In the genomic region with DNA sequence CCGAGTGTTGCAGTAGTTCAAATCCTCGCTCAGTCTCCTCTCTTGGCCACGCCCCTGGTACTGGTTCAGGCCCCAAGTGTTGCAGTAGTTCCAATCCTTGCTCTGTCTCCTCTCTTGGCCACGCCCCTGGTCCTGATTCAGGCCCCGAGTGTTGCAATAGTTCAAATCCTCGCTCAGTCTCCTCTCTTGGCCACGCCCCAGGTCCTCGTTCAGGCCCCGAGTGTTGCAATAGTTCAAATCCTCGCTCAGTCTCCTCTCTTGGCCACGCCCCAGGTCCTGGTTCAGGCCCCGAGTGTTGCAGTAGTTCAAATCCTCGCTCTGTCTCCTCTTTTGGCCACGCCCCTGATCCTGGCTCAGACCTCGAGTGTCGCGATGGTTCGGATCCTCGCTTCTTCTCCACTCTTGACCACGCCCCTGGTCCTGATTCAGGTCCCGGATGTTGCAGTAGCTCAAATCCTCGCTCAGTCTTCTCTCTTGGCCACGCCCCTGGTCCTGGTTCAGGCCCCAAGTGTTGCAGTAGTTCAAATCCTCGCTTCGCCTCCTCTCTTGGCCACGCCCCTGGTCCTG, we compare ENCODE assay signal across 8 mouse cellular contexts. TPM values are rescaled to one million over a fixed set of nuclear protein-coding genes. Genes with fewer than 3 reads are reported as not detected.
DNase-seq lines count a peak whose midpoint lies in the region; ATAC-seq and TF ChIP-seq lines count a peak whose summit lies in the region.

No protein-coding gene starts in this region.

- H3K4me3 ChIP-seq in spleen, adult 2 months (ENCODE audit: extremely low read depth, insufficient read depth, insufficient read length) = no peak overlapping the region
- H3K4me3 ChIP-seq in limb, embryonic 15.5 days = peak overlapping the region; percentile 43
- H3K4me3 ChIP-seq in midbrain, postnatal 0 days (ENCODE audit: low read depth, low read length) = 0 out of 2 replicates have a peak overlapping the region, but pooled peaks have one; percentile 1

- no peak for TF ChIP-seq CTCF in spleen, adult 2 months (IDR thresholded peaks at IDR 0.05; ENCODE audit: extremely low read depth, insufficient read depth, insufficient read length, insufficient replicate concordance)
- TF ChIP-seq CTCF in midbrain, postnatal 0 days (IDR thresholded peaks at IDR 0.05) = no peak

- 76% methylated on average over 26 of the region's 26 CpGs for WGBS in spleen, adult 2 months
- WGBS in limb, embryonic 15.5 days = 22% methylated on average over 26 of the region's 26 CpGs
- WGBS in midbrain, postnatal 0 days = 15% methylated on average over 26 of the region's 26 CpGs

- peak; percentile 56 for ATAC-seq in granulocyte monocyte progenitor cell, adult 5-6 weeks (replicated peaks; ENCODE audit: poor library complexity, severe bottlenecking)
- ATAC-seq in limb, embryonic 15.5 days (ENCODE audit: insufficient number of reproducible peaks, low FRiP score, low TSS enrichment, low read depth) = no peak
- no peak for ATAC-seq in midbrain, postnatal 0 days (ENCODE audit: low FRiP score)

- H3K27ac ChIP-seq in spleen, adult 2 months (ENCODE audit: insufficient read depth, low read length) = peak overlapping the region; percentile 77; the same call in 1 of the 2 replicates
- H3K27ac ChIP-seq in limb, embryonic 15.5 days = peak overlapping the region; percentile 83; the same call in 1 of the 2 replicates
- no peak overlapping the region for H3K27ac ChIP-seq in midbrain, postnatal 0 days (ENCODE audit: low read depth, low read length)

- no peaks in the 10 kb centered on the region for H3K27me3 ChIP-seq in spleen, adult 2 months (ENCODE audit: control insufficient read depth, insufficient read depth, low read length)
- H3K27me3 ChIP-seq in limb, embryonic 15.5 days = no peaks in the 10 kb centered on the region
- no peaks in the 10 kb centered on the region for H3K27me3 ChIP-seq in midbrain, postnatal 0 days (ENCODE audit: insufficient read depth, low read length)

- no peaks in the 10 kb centered on the region for H3K36me3 ChIP-seq in spleen, adult 2 months (ENCODE audit: control insufficient read depth, insufficient read depth, low read length)
- H3K36me3 ChIP-seq in limb, embryonic 15.5 days = no peaks in the 10 kb centered on the region
- H3K36me3 ChIP-seq in midbrain, postnatal 0 days (ENCODE audit: insufficient read depth, low read length) = no peaks in the 10 kb centered on the region

- DNase-seq in spleen, adult 2 months (ENCODE audit: low read depth in 1 of 2, low spot score in 2 of 2) = no peak
- DNase-seq in spleen, postnatal 36 days (ENCODE audit: low spot score in 2 of 2) = no peak
- DNase-seq in midbrain, postnatal 0 days (ENCODE audit: low spot score) = no peak
- no peak for DNase-seq in thymus, postnatal 10 days (ENCODE audit: low spot score in 2 of 2)
- no peak for DNase-seq in thymus, postnatal 0 days (ENCODE audit: low spot score)
- DNase-seq in layer of hippocampus, adult 11-12 months (ENCODE audit: low spot score) = no peak

- no peaks in the 10 kb centered on the region for H3K4me1 ChIP-seq in spleen, adult 2 months (ENCODE audit: control insufficient read depth, insufficient read depth, insufficient read length)
- H3K4me1 ChIP-seq in limb, embryonic 15.5 days = peaks cover 18% of the 10 kb centered on the region
- H3K4me1 ChIP-seq in midbrain, postnatal 0 days (ENCODE audit: insufficient read depth, low read length) = no peaks in the 10 kb centered on the region

- TF ChIP-seq POLR2A in spleen, adult 2 months (IDR thresholded peaks at IDR 0.05; ENCODE audit: low read depth, low read length) = no peak

- H3K9me3 ChIP-seq in limb, embryonic 15.5 days = no peaks in the 10 kb centered on the region
- H3K9me3 ChIP-seq in midbrain, postnatal 0 days (ENCODE audit: low read length) = no peaks in the 10 kb centered on the region

- peak overlapping the region; percentile 57 for H3K4me2 ChIP-seq in limb, embryonic 15.5 days
- H3K4me2 ChIP-seq in midbrain, postnatal 0 days (ENCODE audit: low read depth, low read length, poor library complexity, severe bottlenecking) = peak overlapping the region; percentile 52

- no peak overlapping the region for H3K9ac ChIP-seq in limb, embryonic 15.5 days
- H3K9ac ChIP-seq in midbrain, postnatal 0 days (replicated peaks; ENCODE audit: low read length, poor library complexity, severe bottlenecking) = no peak overlapping the region

RNA-seq across cellular contexts. Expression of gene Catsperg1, which starts 1.6 kb away (rescaled TPM):
- polyA plus RNA-seq in spleen, adult 2 months (2012; rRNA removed) = 1.6 and 2.0 TPM in 2 replicates
- 0.49 TPM in 1 of 2 replicates, not detected in the other for total RNA-seq in granulocyte monocyte progenitor cell, adult 5-6 weeks (2014; fragmentation: Nextera tagmentation)
- 0.26 TPM in 1 of 2 replicates, not detected in the other for total RNA-seq in granulocyte monocyte progenitor cell, adult 5-6 weeks (2017)
- 1.2 TPM in 2 replicates for polyA plus RNA-seq in limb, embryonic 15.5 days (2015; fragmentation: Nextera tagmentation; extraction: Ambion mirVana)
- 3.2 and 4.3 TPM in 2 replicates for total RNA-seq in midbrain, postnatal 0 days (2014; rRNA removed)
- 2.9 and 3.7 TPM in 2 replicates for polyA plus RNA-seq in midbrain, postnatal 0 days (2015; fragmentation: Nextera tagmentation; extraction: Ambion mirVana)
- 0.27 and 0.35 TPM in 2 replicates for polyA plus RNA-seq in thymus, postnatal 0 days (2015; fragmentation: Nextera tagmentation; extraction: Ambion mirVana)

RNA-seq across cellular contexts. Expression of gene Kcnk6, which starts 20.0 kb away (rescaled TPM):
- 34.3 and 43.5 TPM in 2 replicates for polyA plus RNA-seq in spleen, adult 2 months (2012; rRNA removed)
- total RNA-seq in granulocyte monocyte progenitor cell, adult 5-6 weeks (2014; fragmentation: Nextera tagmentation) = 4.3 and 5.6 TPM in 2 replicates
- 9.2 and 10.8 TPM in 2 replicates for total RNA-seq in granulocyte monocyte progenitor cell, adult 5-6 weeks (2017)
- polyA plus RNA-seq in limb, embryonic 15.5 days (2015; fragmentation: Nextera tagmentation; extraction: Ambion mirVana) = 5.2 TPM in 2 replicates
- total RNA-seq in midbrain, postnatal 0 days (2014; rRNA removed) = 1.7 and 1.8 TPM in 2 replicates
- polyA plus RNA-seq in midbrain, postnatal 0 days (2015; fragmentation: Nextera tagmentation; extraction: Ambion mirVana) = 2.2 and 2.4 TPM in 2 replicates
- 1.2 and 1.5 TPM in 2 replicates for polyA plus RNA-seq in thymus, postnatal 0 days (2015; fragmentation: Nextera tagmentation; extraction: Ambion mirVana)

RNA-seq across cellular contexts. Expression of gene Yif1b, which starts 25.8 kb away (rescaled TPM):
- 74.2 and 97.6 TPM in 2 replicates for polyA plus RNA-seq in spleen, adult 2 months (2012; rRNA removed)
- 57.1 and 86.7 TPM in 2 replicates for total RNA-seq in granulocyte monocyte progenitor cell, adult 5-6 weeks (2014; fragmentation: Nextera tagmentation)
- total RNA-seq in granulocyte monocyte progenitor cell, adult 5-6 weeks (2017) = 33.1 and 33.4 TPM in 2 replicates
- polyA plus RNA-seq in limb, embryonic 15.5 days (2015; fragmentation: Nextera tagmentation; extraction: Ambion mirVana) = 137 and 141 TPM in 2 replicates
- 121 and 127 TPM in 2 replicates for total RNA-seq in midbrain, postnatal 0 days (2014; rRNA removed)
- polyA plus RNA-seq in midbrain, postnatal 0 days (2015; fragmentation: Nextera tagmentation; extraction: Ambion mirVana) = 122 and 140 TPM in 2 replicates
- 76.4 and 79.3 TPM in 2 replicates for polyA plus RNA-seq in thymus, postnatal 0 days (2015; fragmentation: Nextera tagmentation; extraction: Ambion mirVana)

RNA-seq across cellular contexts. Expression of gene Psmd8, which starts 31.8 kb away (rescaled TPM):
- 82.0 and 91.1 TPM in 2 replicates for polyA plus RNA-seq in spleen, adult 2 months (2012; rRNA removed)
- 119 and 172 TPM in 2 replicates for total RNA-seq in granulocyte monocyte progenitor cell, adult 5-6 weeks (2014; fragmentation: Nextera tagmentation)
- total RNA-seq in granulocyte monocyte progenitor cell, adult 5-6 weeks (2017) = 165 and 166 TPM in 2 replicates
- 254 and 271 TPM in 2 replicates for polyA plus RNA-seq in limb, embryonic 15.5 days (2015; fragmentation: Nextera tagmentation; extraction: Ambion mirVana)
- total RNA-seq in midbrain, postnatal 0 days (2014; rRNA removed) = 289 and 329 TPM in 2 replicates
- 286 and 292 TPM in 2 replicates for polyA plus RNA-seq in midbrain, postnatal 0 days (2015; fragmentation: Nextera tagmentation; extraction: Ambion mirVana)
- polyA plus RNA-seq in thymus, postnatal 0 days (2015; fragmentation: Nextera tagmentation; extraction: Ambion mirVana) = 358 and 374 TPM in 2 replicates

RNA-seq across cellular contexts. Expression of gene 2200002D01Rik, which starts 36.0 kb away (rescaled TPM):
- polyA plus RNA-seq in spleen, adult 2 months (2012; rRNA removed) = 0.51 and 1.0 TPM in 2 replicates
- not detected in 2 replicates for total RNA-seq in granulocyte monocyte progenitor cell, adult 5-6 weeks (2014; fragmentation: Nextera tagmentation)
- 0.99 TPM in 1 of 2 replicates, not detected in the other for total RNA-seq in granulocyte monocyte progenitor cell, adult 5-6 weeks (2017)
- polyA plus RNA-seq in limb, embryonic 15.5 days (2015; fragmentation: Nextera tagmentation; extraction: Ambion mirVana) = 13.0 and 14.2 TPM in 2 replicates
- 0.52 TPM in 1 of 2 replicates, not detected in the other for total RNA-seq in midbrain, postnatal 0 days (2014; rRNA removed)
- polyA plus RNA-seq in midbrain, postnatal 0 days (2015; fragmentation: Nextera tagmentation; extraction: Ambion mirVana) = 1.2 and 2.0 TPM in 2 replicates
- polyA plus RNA-seq in thymus, postnatal 0 days (2015; fragmentation: Nextera tagmentation; extraction: Ambion mirVana) = 7.8 and 9.6 TPM in 2 replicates
